Mouse (Mus musculus) heart, embryonic 13.5 days (tissue): ENCODE measurements at regions not wholly inside any gene's neighbourhood (a gene's known extent, or its start where the extent isn't known, plus 50 kb on each side); places are given as distances from the start of the nearest gene placed in this dataset.

ENCODE experiments used
- ATAC-seq: fragments of 200-750 bp; cut with Nextera tagmentation; 2 replicates; pipeline ENCODE4 v1.8.0; 2017; ENCODE audit warnings: moderate TSS enrichment; ENCODE audit not compliant: insufficient number of reproducible peaks, low FRiP score, low TSS enrichment; ENCODE audit errors: extremely low read depth
- H3K27ac ChIP-seq: fragments of 300-500 bp; sonication (generic); replicated peaks from 2 replicates; pipeline ENCODE4 v1.5.1; 2015; ENCODE audit warnings: moderate library complexity, mild to moderate bottlenecking, inconsistent platforms
- H3K27me3 ChIP-seq: fragments of 300-500 bp; sonication (generic); replicated peaks from 2 replicates; pipeline ENCODE4 v1.6.1; 2015; ENCODE audit warnings: mild to moderate bottlenecking, inconsistent platforms
- H3K36me3 ChIP-seq: fragments of 300-500 bp; sonication (generic); 2 replicates; pipeline ENCODE4 v1.6.1; 2015; ENCODE audit warnings: mild to moderate bottlenecking, inconsistent platforms
- H3K4me1 ChIP-seq: fragments of 300-500 bp; sonication (generic); 2 replicates; pipeline ENCODE4 v1.6.1; 2015; ENCODE audit warnings: inconsistent platforms
- H3K4me2 ChIP-seq: fragments of 300-500 bp; sonication (generic); 2 replicates; pipeline ENCODE4 v1.6.1; 2015; ENCODE audit warnings: inconsistent platforms, mild to moderate bottlenecking, moderate library complexity
- H3K4me3 ChIP-seq: fragments of 300-500 bp; sonication (generic); 2 replicates; pipeline ENCODE4 v1.5.1; 2015; ENCODE audit warnings: moderate library complexity, mild to moderate bottlenecking, inconsistent platforms
- H3K9ac ChIP-seq: fragments of 300-500 bp; sonication (generic); 2 replicates; pipeline ENCODE4 v1.6.1; 2015; ENCODE audit warnings: inconsistent platforms, mild to moderate bottlenecking, moderate library complexity
- H3K9me3 ChIP-seq: fragments of 300-500 bp; sonication (generic); 2 replicates; pipeline ENCODE4 v1.6.1; 2016; ENCODE audit warnings: inconsistent platforms
- WGBS: fragments of 180-500 bp; shearing (Covaris S2); methylation state at CpG from one replicate; pipeline ENCODE4 v1.1.7; 2015; ENCODE audit warnings: mixed read lengths; 5-methylcytosine and 5-hydroxymethylcytosine counted together

- ATAC-seq, result no peak
- H3K4me3 ChIP-seq, result no peak overlapping the region
- no peak overlapping the region for H3K9ac ChIP-seq
- no peaks in the 10 kb centered on the region for H3K4me1 ChIP-seq
- H3K9me3 ChIP-seq, result no peaks in the 10 kb centered on the region
- H3K4me2 ChIP-seq, result no peak overlapping the region
- 62% methylated on average over 10 of the region's 10 CpGs for WGBS
- H3K36me3 ChIP-seq, result no peaks in the 10 kb centered on the region
- no peaks in the 10 kb centered on the region for H3K27me3 ChIP-seq
- no peak overlapping the region for H3K27ac ChIP-seq
Measured at GRCm38 (mm10) chr17:82999710-83000109, 215.4 kb upstream of the Pkdcc start.

GRCm38 (mm10) chr17:83000411-83000810 is 214.7 kb upstream of the Pkdcc start:
- no peaks in the 10 kb centered on the region for H3K4me1 ChIP-seq
- no peak for ATAC-seq
- H3K36me3 ChIP-seq, result no peaks in the 10 kb centered on the region
- H3K27me3 ChIP-seq, result peaks cover 4% of the 10 kb centered on the region; the same call in 1 of the 2 replicates
- 65% methylated on average over 6 of the region's 8 CpGs for WGBS
- H3K4me2 ChIP-seq, result no peak overlapping the region
- no peak overlapping the region for H3K27ac ChIP-seq
- no peak overlapping the region for H3K9ac ChIP-seq
- no peak overlapping the region for H3K4me3 ChIP-seq
- H3K9me3 ChIP-seq, result no peaks in the 10 kb centered on the region

GRCm38 (mm10) chr17:83001567-83001966 is 213.5 kb upstream of the Pkdcc start:
- H3K9me3 ChIP-seq, result no peaks in the 10 kb centered on the region
- 4% methylated on average over 2 of the region's 2 CpGs for WGBS
- no peak overlapping the region for H3K9ac ChIP-seq
- no peaks in the 10 kb centered on the region for H3K36me3 ChIP-seq
- H3K4me2 ChIP-seq, result no peak overlapping the region
- no peak for ATAC-seq
- H3K27ac ChIP-seq, result no peak overlapping the region
- no peaks in the 10 kb centered on the region for H3K4me1 ChIP-seq
- H3K4me3 ChIP-seq, result no peak overlapping the region
- H3K27me3 ChIP-seq, result peaks cover 7% of the 10 kb centered on the region; the same call in 1 of the 2 replicates

- no peak overlapping the region for H3K4me2 ChIP-seq
- H3K4me1 ChIP-seq, result no peaks in the 10 kb centered on the region
- peaks cover 33% of the 10 kb centered on the region; the same call in 1 of the 2 replicates for H3K27me3 ChIP-seq
- no peak for ATAC-seq
- no peak overlapping the region for H3K4me3 ChIP-seq
- no peak overlapping the region for H3K27ac ChIP-seq
- no peaks in the 10 kb centered on the region for H3K9me3 ChIP-seq
- no peaks in the 10 kb centered on the region for H3K36me3 ChIP-seq
- 76% methylated on average over 1 of the region's 1 CpGs for WGBS
- H3K9ac ChIP-seq, result no peak overlapping the region
Measured at GRCm38 (mm10) chr17:83010845-83011244, 204.2 kb upstream of the Pkdcc start.

GRCm38 (mm10) chr17:83015656-83016055 is 199.4 kb upstream of the Pkdcc start:
- WGBS, result 45% methylated on average over 2 of the region's 2 CpGs
- no peak for ATAC-seq
- H3K9ac ChIP-seq, result no peak overlapping the region
- H3K27me3 ChIP-seq, result peaks cover 12% of the 10 kb centered on the region; the same call in 1 of the 2 replicates
- H3K4me1 ChIP-seq, result peaks cover 5% of the 10 kb centered on the region; the same call in 1 of the 2 replicates
- H3K36me3 ChIP-seq, result no peaks in the 10 kb centered on the region
- H3K4me2 ChIP-seq, result no peak overlapping the region
- no peak overlapping the region for H3K4me3 ChIP-seq
- no peaks in the 10 kb centered on the region for H3K9me3 ChIP-seq
- no peak overlapping the region for H3K27ac ChIP-seq

GRCm38 (mm10) chr17:83016936-83017335 is 198.2 kb upstream of the Pkdcc start:
- no peak for ATAC-seq
- 66% methylated on average over 5 of the region's 5 CpGs for WGBS
- Histone ChIP-seq H3K27me3 (peaks cover 12% of the 10 kb centered on the region; the same call in 1 of the 2 replicates), H3K36me3 (no peaks in the 10 kb centered on the region), H3K4me2 (no peak overlapping the region), H3K4me1 (peaks cover 5% of the 10 kb centered on the region; the same call in 1 of the 2 replicates), H3K27ac (no peak overlapping the region), H3K9ac (no peak overlapping the region), H3K9me3 (no peaks in the 10 kb centered on the region), H3K4me3 (no peak overlapping the region)

GRCm38 (mm10) chr17:83019267-83019666 is 195.8 kb upstream of the Pkdcc start:
- Histone ChIP-seq H3K27ac (no peak overlapping the region), H3K36me3 (no peaks in the 10 kb centered on the region), H3K27me3 (no peaks in the 10 kb centered on the region), H3K4me3 (no peak overlapping the region), H3K9ac (no peak overlapping the region), H3K4me1 (peaks cover 5% of the 10 kb centered on the region; the same call in 1 of the 2 replicates), H3K9me3 (no peaks in the 10 kb centered on the region), H3K4me2 (no peak overlapping the region)
- no peak for ATAC-seq
- 57% methylated on average over 5 of the region's 5 CpGs for whole genome bisulfite sequencing

- H3K4me1 ChIP-seq, result peaks cover 8% of the 10 kb centered on the region; the same call in 1 of the 2 replicates
- no peak overlapping the region for H3K9ac ChIP-seq
- WGBS, result 56% methylated on average over 10 of the region's 10 CpGs
- H3K27me3 ChIP-seq, result no peaks in the 10 kb centered on the region
- H3K36me3 ChIP-seq, result no peaks in the 10 kb centered on the region
- H3K4me2 ChIP-seq, result no peak overlapping the region
- no peak; the same call in 1 of the 2 replicates for ATAC-seq
- no peak overlapping the region for H3K27ac ChIP-seq
- no peaks in the 10 kb centered on the region for H3K9me3 ChIP-seq
- H3K4me3 ChIP-seq, result no peak overlapping the region
Measured at GRCm38 (mm10) chr17:83020576-83020975, 194.5 kb upstream of the Pkdcc start.

GRCm38 (mm10) chr17:83025340-83025816 is 189.7 kb upstream of the Pkdcc start:
- Histone ChIP-seq H3K4me3 (no peak overlapping the region), H3K9me3 (peaks cover 7% of the 10 kb centered on the region; the same call in 1 of the 2 replicates), H3K27ac (no peak overlapping the region), H3K4me1 (0 out of 2 replicates have a peak, but pooled peaks cover 3% of the 10 kb centered on the region), H3K36me3 (no peaks in the 10 kb centered on the region), H3K9ac (no peak overlapping the region), H3K4me2 (no peak overlapping the region), H3K27me3 (no peaks in the 10 kb centered on the region)
- 17% methylated on average over 5 of the region's 5 CpGs for WGBS
- no peak for ATAC-seq

- Histone ChIP-seq H3K9me3 (0 out of 2 replicates have a peak, but pooled peaks cover 5% of the 10 kb centered on the region), H3K4me3 (no peak overlapping the region), H3K4me2 (no peak overlapping the region), H3K4me1 (no peaks in the 10 kb centered on the region), H3K27me3 (no peaks in the 10 kb centered on the region), H3K27ac (no peak overlapping the region), H3K9ac (no peak overlapping the region), H3K36me3 (no peaks in the 10 kb centered on the region)
- ATAC-seq, result no peak
- WGBS, result 50% methylated on average over 6 of the region's 6 CpGs
Measured at GRCm38 (mm10) chr17:83034914-83035573, 180.0 kb upstream of the Pkdcc start.

GRCm38 (mm10) chr17:83035574-83035918 is 179.5 kb upstream of the Pkdcc start:
- 64% methylated on average over 5 of the region's 5 CpGs for WGBS
- Histone ChIP-seq H3K4me2 (no peak overlapping the region), H3K9me3 (0 out of 2 replicates have a peak, but pooled peaks cover 5% of the 10 kb centered on the region), H3K27me3 (no peaks in the 10 kb centered on the region), H3K4me1 (no peaks in the 10 kb centered on the region), H3K9ac (no peak overlapping the region), H3K4me3 (no peak overlapping the region), H3K27ac (no peak overlapping the region), H3K36me3 (no peaks in the 10 kb centered on the region)
- ATAC-seq, result no peak

GRCm38 (mm10) chr17:83039563-83039962 is 175.5 kb upstream of the Pkdcc start:
- Histone ChIP-seq H3K4me1 (peaks cover 4% of the 10 kb centered on the region), H3K4me3 (no peak overlapping the region), H3K9me3 (0 out of 2 replicates have a peak, but pooled peaks cover 5% of the 10 kb centered on the region), H3K27me3 (no peaks in the 10 kb centered on the region), H3K9ac (no peak overlapping the region), H3K27ac (no peak overlapping the region), H3K4me2 (no peak overlapping the region), H3K36me3 (no peaks in the 10 kb centered on the region)
- ATAC-seq, result no peak
- WGBS, result 82% methylated on average over 3 of the region's 3 CpGs
